Mouse (Mus musculus): Measurements from ENCODE around the gene Fam3b.

- TF ChIP-seq CTCF (IDR thresholded peaks at IDR 0.05; ENCODE audit: control insufficient read depth, insufficient read depth, low read length), result no peak
- TF ChIP-seq POLR2A (IDR thresholded peaks at IDR 0.05; ENCODE audit: borderline replicate concordance, control insufficient read depth, low read depth, low read length), result no peak
Observed at GRCm38 (mm10) chr16:97523024-97523423, 8.4 kb upstream of the Fam3b start.
